Mouse (Mus musculus): ENCODE measurements around the gene Kcna4. TPM values are rescaled to one million over a fixed set of nuclear protein-coding genes. Genes with fewer than 3 reads are reported as not detected.

The Kcna4 gene
- under 1 TPM; 0.05 to 0.32 TPM for total RNA-seq (2021)
- long read RNA-seq, experiment 1, result 0 reads
- long read RNA-seq, experiment 2, result 0 reads

GRCm38 (mm10) chr2:107289990-107290696 is at the start of gene Kcna4:
Gene Kcna4, plus strand, starts transcription at chr2:107290639.
- DNase-seq, result peak; percentile 7

GRCm38 (mm10) chr2:107258091-107258490 is 32.3 kb upstream of the Kcna4 start:
- no peak for DNase-seq

DNA sequence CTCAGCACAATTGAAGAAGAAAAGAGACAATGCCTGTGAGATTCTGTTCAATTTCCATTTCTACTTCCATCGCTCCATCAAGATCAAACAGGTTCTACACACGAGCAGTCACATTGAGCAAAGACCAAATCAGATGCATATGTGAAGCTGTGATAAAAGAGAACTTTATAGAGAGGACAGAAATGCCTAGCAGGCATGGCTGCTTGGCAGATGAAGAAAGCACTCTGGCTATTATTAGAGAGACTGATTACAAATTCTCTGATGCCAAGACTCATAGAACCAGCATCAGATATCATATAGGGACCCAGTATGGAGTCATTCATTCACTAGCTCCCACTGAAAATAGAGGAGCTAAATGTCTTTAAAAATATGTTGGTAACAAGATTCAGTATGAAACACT is 24.2 kb upstream of the Kcna4 start:
- DNase-seq, result no peak

DNA sequence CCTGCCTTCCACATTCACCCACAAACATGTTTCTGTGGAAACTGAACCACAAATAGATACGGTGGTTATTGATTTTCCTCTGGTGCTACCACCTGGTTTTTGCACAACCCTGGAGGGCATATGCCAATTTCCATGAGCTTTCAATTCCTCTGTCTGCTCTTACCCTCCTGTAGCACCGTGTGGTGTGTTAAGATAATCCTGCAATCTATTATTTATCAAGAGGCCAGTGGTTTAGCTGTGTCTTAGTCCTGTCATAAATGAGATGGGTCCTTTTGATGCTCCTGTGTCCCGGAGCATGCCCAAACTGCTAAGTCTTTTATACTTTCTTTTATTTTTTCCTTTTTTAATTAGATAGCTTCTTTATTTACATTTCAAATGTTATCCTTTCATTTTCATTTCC is 20.4 kb upstream of the Kcna4 start:
- no peak for DNase-seq

DNA sequence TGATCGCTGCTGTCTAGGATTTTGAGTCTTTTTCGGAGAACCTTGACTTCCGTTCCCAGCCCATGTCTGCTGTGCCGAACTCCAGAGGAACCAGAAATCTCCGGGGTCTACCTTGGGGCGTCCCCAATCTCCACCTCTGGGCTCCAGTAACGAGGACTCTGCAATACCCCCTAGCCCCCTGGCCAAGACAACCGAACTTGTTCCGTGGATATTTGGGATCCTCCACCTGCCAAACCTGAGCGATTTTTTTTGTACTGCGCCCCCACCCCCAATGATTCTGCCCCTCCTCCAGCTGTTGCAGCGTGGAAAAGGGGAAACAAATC is 219 bp downstream of the Kcna4 start:
- no peak for DNase-seq

DNA sequence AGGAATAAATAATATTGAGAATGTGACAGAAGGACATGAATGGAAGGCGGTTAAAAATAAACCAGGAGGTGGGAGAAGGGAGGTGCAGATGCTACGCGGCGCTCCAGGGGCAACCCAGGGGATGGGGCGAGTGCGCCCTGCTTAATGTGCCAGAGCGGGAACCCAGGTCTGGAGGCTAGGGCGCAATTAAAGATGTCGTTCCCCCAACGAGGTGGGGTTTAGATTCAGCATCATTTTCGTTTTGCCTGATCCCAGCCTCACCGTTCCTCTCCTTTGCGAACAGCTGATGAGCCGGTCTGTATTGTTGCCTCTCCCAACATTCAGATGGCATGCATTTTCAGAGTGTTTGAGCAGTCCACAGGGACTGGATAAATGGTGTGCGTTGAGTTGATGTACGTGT is 703 bp downstream of the Kcna4 start:
- DNase-seq, result no peak

DNA sequence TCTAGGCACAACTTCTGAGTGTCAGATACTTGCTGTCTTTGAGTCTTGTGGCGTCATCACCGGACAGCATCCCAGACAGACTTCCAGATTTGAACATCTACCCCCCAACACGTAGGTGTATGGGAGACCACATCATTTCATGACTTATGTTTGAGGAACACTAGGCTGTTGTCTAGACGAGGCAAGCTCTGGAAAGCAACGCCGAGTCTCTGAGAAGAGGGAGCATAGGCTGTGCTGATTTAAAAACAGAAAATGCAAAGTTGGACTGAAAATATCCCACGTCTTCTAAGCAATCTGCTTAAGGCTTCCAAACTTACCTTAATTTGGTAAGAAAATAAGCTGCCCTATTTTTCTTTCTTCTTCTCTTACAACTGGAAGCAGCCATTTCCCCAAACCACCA is 4.1 kb downstream of the Kcna4 start:
- DNase-seq, result no peak

DNA sequence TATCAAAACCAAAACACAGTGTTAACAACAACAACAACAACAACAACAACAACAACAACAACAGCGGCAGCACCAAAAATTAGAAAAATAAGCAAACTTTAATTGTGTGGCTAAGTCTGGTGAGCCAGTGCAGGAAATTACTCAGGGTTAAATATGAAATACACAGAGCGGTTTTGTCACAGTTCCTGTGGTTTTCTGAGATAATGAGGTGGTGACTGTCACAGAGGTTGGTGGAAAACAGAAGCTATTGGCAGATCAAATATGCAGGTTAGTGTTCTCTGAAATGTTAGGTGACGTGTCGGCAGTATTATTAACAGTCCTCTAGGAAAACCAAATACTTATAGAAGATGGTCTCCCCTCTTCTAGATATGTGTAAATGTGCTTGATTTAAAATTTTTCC is 11.4 kb downstream of the Kcna4 start:
- DNase-seq, result no peak

DNA sequence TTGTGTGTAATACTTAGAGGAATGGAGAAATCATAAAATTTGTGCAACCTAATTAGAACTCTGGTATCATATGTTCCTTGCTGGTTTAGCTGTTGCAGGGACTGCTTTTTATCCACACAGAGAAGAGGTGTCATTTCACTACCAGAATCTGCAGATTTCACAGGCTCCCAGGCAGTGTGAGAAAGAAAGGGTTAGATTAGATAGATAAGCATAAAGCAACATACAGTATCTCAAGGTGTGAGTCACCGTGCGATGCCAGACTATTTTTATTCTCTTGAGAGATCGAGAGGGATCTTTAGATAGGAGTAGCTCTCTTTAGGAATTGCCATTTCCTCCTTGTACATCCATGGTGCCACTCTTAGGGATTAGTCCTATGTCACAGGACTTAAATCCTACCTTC is 14.3 kb downstream of the Kcna4 start:
- no peak for DNase-seq

GRCm38 (mm10) chr2:107306077-107306476 is 15.6 kb downstream of the Kcna4 start:
- no peak for DNase-seq

DNA sequence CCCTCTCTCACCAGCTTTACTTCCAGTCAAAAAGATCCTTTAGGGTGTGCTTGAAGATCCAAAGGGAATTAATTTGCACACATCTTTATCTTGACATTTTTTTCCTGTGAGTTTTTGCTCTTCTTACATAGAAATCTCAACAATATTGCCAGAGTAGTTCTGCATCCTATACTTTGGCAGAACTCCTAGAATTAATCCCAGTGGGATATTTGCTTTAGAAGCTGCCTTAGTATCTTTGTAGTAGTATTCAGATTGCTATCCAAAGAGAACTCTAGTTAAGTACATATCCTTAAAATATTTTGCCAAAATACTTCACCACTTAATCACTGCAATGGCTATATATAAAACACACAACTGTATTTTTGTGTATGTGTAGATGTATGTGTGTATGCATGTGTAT is 28.2 kb downstream of the Kcna4 start:
- DNase-seq, result no peak

DNA sequence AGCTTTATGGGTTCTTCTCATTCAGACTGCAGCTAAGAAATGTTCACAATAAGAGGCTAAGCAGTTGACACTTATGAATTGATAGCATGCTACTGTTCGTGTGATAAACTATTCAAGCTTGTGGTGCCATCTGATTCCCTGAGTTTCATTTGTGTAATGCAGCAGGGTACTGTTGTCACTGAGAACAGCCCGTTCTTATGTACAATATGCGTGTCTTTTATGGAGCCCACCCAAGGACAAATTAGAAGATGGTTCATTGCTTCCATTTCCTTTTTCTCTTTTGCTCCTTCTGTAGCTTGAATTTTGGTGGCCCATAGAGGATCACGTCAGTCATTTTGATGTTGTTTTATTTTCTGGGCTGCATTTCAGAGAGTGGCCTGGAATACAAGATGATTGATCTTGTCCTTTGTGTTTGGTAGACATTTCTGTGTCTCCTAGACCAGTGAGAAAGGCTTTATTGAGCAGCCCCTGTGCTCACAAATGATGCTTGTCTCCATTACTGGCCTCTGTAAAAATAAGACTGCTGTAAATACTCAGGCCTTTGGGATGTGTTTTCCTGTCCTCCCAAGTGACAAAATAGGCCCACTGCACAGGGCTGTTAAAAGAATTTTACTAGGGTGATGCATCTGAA is 31.3 kb downstream of the Kcna4 start:
- DNase-seq, result no peak

GRCm38 (mm10) chr2:107324090-107324489 is 33.7 kb downstream of the Kcna4 start:
- no peak for DNase-seq

- DNase-seq, result no peak
Measured at GRCm38 (mm10) chr2:107327276-107327675, 36.8 kb downstream of the Kcna4 start.

DNA sequence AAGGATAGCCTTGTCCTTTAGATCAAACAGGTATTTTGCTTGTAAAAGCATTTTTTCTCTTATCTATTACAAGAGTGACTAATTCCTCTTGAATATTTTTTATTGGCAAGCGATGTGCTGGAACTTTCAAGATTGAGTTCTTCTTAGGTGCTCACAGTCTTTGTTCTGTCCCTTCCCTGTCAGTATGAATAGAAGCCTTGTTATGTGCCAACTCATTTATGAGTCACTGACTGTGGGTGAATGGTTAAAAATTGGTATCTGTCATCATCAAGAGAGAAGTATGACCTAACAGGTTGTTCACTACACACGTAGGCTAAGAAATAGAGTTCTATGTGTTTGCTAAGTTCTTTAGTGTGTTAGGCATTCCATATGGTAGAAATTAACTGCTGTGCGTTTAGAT is 50.9 kb downstream of the Kcna4 start:
- no peak for DNase-seq

- no peak for DNase-seq
Measured at GRCm38 (mm10) chr2:107344807-107345206, 54.4 kb downstream of the Kcna4 start.

DNA sequence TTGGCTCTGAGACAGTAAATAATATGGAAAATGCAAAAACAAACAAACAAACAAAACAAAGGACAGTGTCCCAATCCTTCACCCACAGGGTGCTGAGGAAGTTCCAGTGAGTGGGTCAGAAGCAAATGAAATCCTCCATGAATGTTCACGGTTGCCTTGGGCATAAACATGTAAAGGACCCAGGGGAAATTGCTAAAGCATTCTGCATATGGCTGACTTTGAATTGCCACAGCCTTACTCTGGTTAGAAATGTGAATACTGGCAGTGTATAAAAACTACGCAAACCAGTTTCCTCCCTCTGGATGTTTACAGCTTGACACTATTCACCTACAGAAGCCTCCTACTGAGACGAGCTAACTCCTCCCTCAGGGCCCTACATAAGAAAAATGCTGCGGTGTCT is 54.9 kb downstream of the Kcna4 start:
- no peak for DNase-seq

Other genes starting within 250 kb of the Kcna4 start
- not detected for gene Fshb, start 231.0 kb upstream of the Kcna4 start, total RNA-seq (2021)

Data from gastrocnemius, postnatal 10 days (tissue).